Mouse (Mus musculus) kidney, postnatal 25 days (tissue): ENCODE data around the gene Mrpl55.

Source experiments
- DNase-seq, 2 experiments: peaks; one replicate each; pipeline ENCODE4 v3.0.0; 2021; ENCODE audit warnings: mixed read lengths in 2 of 2

Mrpl55 gene

DNA sequence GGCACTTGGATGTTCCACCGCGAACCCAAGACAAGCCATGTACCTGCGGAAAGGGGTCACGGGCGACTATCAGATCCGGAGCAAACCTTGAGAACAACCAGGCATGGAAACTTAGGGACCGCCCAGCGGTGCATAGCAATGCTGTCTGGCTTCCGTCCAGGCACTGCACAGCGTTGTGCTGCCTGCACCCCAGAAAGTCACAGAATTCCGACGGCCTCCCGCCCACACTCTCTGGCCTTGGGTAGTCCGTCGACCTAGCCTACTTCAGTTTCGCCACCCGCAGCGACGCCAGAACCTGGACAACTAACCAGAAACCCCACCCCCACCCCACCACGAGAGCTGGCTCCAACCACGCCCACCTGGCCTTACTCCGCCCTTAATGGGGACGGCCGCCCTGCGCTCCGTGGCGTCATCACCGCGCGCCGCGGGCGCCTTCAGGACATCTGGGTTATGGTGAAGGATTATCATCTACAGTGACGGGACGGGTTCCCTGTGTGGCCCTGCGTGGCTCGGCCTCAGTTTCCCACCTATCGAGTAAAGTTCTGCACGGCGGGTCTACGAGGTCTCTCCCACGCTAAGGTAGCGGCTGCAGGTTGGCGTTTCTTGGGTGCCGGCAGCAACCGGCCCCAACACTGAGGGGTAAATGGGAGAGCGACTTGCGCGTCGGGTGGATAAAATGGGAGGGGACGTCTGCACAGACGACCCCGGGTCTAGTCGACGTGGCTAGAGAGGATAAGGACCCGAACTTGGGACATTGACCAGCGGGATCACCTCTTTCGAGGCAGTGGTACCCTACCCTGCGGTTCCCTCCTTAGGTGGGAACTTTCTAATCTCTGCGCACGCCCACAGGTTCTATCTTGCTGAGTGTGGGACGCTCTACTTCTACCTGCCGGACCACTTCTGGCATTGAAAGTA, at the start of gene Mrpl55:
TSS of gene Mrpl55 (plus strand) at position 406 of the 915 bp plus-strand sequence.
- peak; percentile 97 to 98 for DNase-seq

DNA sequence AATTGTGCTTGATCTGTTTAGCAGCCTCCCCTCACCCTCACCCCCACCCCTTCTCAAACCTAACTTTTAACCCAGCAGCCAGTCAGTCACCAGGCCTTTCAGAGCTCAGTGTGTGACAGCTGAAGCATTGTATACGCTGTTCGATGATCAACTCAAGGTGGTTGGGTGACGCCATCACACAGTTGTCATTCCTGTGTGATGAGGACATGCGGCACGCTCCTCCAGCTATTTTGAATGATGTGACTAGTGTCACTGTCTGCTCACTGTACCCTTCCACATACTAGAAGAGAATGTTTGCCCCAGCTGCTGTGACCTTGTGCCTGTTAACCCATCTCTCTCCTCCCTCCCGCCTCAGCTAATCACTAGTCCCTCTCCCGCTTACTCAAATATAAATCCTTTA, 48.1 kb upstream of the Mrpl55 start:
- no peak for DNase-seq

DNA sequence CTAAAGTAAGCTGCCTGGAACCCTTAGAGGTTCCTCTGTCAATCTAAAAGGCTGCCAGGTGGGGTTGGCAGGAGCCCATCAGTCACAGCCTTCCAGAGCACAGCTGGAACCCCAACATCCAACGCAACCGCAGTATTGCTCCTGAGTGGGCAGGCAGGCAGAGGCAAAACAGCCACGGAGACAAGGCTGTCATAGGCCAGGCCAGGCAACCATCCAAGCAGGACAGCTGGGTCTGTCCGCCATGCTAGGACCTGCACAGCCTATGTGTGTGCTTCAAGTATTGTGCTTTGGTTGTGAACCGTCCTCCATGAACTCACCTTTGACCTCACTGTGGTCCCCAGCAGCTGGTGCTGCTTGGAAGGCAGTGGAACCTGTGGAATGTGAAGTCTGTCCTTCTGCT, 46.4 kb upstream of the Mrpl55 start:
- DNase-seq, result no peak

DNA sequence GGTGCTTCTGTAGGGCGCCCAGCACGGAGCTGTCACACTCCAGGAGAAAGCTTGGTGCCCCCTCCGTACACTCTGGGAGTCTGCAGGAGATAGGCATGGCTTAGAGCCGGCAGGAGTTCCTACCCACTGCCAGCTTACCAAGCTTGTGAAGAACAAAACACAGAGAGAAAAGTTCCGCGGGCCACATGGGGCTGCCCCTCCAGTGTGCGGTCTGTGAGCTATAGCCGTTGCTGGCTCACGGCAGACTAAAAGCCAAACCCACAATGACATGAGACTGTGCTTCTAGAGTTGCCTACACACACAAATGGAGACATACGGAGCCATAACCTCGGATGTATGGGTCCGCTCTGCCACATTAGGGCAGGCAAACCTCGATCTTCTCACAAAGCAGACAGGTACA, 43.2 kb upstream of the Mrpl55 start:
- DNase-seq, result no peak

DNA sequence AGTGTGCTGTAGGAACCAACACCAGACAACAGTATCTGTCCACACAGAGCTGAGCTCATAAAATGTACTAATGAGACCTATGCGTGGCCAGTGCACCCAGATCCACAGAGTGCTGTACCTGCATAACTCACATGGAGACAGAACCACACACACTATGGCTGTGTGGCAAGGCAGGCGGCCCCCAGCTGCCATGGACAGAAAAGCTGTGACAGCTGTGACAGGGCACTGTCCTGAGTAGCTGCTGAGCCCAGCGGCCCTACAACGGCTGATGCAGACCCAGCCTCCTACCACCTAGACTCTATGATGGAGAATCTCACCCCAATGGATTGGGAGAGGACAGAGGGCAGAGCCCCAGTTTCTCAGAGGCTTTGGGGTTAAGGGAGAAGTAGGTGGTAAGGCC, 42.7 kb upstream of the Mrpl55 start:
- DNase-seq, result no peak

DNA sequence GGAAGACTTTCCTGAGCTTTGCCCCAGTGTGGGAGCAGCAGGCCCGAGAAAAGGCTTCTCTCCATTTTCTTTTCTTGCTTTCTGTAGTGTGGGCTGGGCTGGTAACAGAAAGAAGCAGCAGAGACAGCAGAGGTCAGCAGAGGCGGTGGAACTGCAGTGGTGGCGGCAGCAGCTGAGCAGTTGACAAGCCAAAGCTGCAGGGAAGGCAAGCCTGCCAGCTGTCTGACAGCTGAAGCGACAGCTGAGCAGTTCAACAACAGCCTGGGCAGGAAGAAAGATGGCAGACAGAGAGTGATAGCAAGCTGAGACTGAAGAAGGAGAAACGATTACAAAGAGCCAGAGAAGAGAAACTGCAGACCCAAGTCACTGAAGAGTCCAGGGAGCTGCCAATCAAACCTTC, 40.9 kb upstream of the Mrpl55 start:
- no peak for DNase-seq

DNA sequence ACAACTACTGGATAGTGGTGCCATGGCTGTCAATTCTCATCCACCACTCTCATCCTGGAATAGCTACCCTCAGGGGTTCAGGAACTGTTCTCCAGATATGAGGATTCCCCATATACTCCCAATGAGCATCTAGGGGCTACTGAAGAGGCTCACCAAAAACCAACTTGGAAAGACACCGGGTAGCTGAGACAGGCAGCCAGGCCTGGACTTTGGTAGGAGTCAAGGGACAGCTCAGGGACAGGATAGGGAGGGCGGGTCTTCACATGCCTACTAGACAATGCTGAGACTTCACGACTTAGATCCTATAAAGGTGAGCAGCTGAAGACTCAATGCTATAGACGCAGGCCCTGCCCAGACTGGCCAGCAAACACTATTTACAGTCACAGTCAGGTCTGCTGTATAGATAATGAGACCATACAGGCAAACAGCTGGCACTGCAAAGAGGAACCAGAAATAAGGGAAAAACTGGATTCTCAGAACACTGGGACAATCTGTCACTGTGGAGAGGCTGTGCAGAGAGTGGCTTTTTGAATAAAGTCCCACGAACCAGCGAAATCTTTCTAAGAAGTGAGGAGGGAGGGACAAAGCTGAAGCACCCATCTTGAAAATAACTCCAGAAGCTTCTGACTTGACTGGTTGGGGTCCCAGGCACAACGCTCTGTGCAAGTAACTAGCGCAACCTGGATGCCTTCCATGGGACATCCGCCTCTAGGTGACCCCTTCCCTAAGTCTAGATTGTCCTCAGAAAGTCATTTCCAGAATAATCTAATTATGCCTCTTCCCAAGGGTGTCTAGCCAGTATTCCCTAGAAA, 39.6 kb upstream of the Mrpl55 start:
- no peak for DNase-seq

DNA sequence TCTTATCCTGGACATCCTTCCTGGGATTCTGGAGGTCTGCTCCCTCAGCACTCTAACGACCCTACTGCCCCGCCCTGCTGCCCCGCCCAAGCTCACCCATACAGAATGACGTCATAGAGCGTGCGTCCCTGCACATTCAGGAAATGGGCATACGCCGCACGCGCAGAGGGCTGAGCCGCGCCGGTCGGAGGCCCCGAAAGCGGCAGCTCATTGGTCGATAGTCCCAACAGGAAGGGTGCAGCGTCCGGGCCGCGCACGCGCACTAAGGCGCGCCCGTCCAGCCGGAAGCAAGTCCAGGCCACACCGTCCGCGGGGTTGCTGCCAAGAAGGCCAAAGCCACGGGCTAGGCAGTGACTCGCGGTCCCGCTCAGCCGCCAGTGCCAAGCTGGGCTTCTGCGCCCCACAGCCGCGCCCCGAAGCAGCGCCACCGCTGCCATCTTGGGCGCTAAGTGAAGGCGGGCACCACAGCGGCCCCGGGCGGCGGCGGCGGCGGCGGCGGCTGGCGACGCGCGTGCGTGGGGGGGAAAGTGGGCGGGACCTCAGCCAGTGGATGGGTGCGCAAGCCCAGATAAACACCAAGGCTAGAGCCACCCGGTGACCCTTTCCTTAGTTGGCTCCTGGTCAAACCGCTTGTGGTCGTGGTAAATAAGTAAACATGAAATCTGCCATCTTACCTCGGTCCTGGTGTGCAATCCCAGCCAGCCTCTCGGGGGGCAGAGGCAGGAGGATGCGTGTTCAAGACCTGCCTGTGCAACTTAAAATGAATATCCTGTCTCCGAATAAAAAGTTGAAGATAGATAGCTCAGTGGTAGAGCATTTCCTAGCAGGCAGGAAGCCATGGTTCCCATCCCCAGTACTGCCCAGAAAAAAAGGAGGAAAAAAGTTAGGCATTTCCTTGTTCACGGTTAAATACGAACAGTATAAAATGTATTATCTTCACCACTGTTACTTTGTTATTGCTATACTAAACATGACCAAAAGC, 38.7 kb upstream of the Mrpl55 start, which contains the start of gene Iba57:
TSS of gene Iba57 (minus strand) at position 485 of the 982 bp plus-strand sequence.
- peak; percentile 98 to 100 for DNase-seq

DNA sequence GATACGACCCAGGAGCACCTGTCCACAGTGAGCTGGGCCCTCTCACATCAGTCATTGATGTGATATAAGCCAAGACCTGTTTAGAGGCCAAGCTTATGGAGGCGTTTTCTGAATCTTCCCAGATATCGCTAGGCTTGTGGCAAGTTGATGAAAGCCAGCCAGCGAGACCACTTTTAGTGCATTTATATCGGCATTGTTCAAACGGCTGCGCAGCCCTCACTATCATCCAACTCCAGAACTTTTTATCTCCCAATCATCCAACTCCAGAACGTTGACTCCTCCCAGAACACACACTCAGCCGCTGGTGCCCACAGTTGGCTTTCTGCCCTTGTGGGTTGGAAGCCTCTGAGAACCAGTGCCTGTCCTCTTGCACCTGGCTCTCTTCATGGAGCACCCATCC, 37.9 kb upstream of the Mrpl55 start:
- no peak for DNase-seq

DNA sequence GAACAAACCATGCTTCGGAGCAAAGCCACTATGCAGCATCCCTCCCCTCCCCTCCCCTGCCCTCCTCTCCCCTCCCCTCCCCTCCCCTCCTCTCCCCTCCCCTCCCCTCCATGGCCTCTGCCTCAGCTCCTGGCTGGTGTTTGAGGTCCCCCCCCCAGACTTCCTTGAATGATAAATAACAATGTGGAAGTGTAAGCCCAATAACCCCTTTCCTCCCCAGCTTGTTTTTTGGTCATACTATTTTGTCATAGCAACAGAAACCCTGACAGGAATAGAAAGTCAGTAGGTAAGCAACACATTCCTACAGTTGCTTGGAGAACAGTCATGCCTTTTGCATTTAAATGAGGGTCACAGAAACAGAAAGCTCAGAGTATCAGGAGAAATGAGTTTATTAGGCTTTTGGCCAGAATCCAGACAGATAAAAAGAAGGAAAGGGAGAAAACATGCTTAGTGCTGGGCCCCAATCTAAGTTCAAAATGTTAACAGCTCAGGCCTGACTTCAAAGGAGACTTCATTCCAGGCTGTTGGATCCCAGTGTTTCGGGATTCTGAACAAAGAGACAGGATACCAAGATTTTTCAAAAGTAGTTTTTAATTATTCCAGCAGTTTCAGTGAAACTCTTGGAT, 36.6 kb upstream of the Mrpl55 start:
- DNase-seq, result no peak

DNA sequence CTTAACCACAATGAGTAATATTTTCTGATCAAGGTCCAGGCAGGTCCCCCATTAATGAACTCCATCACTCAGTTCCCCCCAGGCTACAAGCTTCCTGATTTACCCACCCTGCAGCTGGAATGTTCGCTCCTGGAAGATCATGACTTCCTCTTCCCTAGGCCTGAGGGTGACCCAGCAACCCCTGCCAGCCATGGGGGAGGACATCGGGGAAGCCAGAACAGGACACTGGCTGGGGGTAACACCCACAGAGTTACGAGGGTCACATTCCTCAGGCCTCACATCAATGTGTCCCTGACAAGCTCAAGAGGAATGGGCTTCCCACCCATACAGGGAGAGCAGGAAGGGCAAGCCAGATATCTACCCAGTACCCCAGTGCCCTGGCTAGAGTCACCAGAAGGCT, 32.5 kb upstream of the Mrpl55 start:
- DNase-seq, result peak in 1 of 2 experiments; percentile 35

DNA sequence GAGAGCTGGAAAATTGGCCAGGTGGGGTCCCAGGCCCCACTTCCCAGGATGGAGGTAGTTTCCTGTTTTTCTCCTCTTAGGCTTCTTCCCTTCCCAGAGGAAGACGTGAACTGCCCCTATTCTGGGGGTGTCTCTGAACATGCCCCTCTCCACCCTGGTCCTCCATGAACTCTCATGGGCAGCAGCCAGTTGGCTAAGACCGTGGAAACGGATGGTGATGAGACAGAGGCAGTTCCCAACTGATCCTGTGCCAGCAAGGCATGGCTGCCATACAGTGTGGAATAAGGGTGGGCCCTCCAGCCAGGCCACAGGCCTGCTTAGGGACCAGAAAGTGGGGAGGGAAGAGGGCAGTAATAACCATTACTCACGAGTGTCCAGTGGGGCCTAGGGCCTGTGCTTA, 31.7 kb upstream of the Mrpl55 start:
- DNase-seq, result no peak

DNA sequence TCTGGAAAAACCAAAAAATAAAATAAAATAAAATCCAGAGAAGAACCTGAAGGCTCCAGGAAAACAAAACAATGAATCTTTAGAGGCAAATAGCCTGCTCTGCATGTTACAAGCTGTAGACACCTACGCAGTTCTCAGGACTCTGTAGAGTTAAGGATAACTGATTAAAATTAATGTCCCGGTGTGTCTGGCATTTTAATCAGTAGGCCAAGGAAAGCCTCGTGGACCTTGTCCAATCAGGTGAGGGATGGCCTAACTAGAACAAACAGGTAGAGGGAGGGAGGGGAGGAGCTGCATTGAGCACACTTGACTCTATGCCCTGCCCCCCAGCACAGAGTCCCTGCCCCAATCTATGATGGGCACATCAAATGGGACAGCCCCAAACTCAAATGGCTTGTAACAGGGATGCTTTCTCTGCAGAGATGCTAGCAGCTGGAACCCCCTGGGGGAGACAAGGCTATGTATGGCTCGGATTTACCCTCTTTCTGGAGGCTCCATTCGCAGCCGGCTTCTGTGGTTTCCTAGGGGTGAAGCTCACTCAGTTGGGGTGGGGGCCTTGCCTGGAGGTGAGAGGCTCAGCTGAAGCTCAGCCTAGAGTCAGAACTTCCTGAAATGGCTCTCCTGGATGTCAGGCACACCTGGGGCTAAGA, 28.0 kb upstream of the Mrpl55 start:
- peak; percentile 24 to 61 for DNase-seq

DNA sequence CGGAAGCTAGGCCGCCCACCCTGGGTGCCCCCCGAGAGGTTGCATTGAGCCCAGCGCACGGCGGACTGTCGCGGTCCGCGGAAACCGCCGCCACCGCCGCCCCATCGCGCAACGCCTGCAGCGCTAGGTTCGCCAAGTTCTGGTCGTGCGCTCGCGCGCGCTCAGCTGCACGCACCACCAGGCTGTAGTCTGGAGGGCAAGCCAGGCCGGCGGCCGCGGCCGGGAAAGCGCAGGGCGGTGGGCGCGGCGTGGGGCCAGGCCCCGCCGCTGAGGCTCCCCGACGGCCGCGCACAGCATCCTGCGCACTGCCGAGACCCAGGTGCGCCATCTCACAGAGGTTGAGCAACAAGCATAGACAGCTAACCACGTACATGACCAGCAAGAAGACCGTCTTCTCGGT, 25.8 kb upstream of the Mrpl55 start:
- no peak for DNase-seq

DNA sequence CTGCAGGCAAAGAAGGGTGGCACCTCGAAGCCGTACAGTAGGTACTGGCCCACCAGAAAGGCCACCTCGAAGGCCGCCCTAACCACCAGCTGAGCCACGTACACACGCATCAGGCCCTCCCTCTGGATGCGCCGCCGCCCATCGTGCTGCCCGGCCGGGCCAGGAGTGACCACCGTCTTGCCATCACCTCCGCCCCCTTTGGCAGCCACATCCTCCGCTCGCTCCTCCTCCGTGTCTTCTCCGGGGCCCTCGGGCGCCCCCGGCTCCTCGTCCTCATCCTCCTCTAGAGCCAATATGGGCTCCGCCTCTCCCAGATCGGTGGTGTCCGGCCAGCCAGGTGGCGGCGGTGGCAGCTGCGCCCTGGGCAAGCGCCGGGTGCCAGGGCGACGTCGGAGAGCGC, 25.4 kb upstream of the Mrpl55 start:
- no peak for DNase-seq

DNA sequence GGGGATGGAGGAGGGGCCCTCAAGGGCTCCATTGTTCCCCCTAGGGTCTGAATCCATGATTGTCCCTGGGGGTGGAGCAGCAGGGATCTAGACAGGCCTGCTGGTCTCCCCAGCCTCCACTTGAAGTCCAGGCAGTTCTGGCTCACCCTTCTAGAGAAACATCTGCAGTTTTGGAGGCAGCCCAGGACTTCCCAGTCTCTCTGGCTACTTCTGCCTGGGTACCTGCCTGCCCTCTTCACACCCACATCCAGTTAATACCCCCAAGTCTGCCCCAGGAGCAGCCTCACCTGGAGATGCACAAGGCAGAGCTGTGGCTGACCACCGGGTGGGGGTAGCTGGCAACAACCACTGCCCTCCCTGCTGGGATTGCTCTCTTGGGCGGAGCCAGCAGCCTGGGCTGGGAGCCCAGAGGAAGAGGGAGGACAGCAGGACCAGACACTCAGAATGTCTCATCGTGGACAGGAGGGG, 19.4 kb upstream of the Mrpl55 start, which contains the start of gene Gjc2:
TSS of gene Gjc2 (minus strand) at position 350 of the 468 bp plus-strand sequence.
- DNase-seq, result peak; percentile 46 to 74

DNA sequence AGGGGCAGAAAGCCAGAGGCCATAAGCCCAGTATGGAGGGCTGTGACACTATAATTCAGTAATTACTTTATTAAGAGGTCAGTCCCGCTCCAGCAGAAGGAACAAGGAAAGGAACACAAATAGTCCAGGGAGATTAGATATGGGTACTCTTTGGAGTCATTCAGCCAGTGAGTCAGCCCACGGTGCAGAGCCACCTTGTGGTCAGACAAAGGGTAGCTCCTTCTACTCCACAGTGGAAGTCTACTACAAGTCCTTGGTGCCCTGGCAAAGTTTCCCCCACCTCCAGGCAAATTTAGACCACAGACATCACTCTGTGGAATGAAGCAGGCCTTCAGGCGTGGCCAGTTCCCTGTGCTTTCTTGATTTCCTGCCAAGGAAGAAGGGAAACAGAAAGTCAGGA, 18.5 kb upstream of the Mrpl55 start:
- DNase-seq, result peak; percentile 72 to 77

DNA sequence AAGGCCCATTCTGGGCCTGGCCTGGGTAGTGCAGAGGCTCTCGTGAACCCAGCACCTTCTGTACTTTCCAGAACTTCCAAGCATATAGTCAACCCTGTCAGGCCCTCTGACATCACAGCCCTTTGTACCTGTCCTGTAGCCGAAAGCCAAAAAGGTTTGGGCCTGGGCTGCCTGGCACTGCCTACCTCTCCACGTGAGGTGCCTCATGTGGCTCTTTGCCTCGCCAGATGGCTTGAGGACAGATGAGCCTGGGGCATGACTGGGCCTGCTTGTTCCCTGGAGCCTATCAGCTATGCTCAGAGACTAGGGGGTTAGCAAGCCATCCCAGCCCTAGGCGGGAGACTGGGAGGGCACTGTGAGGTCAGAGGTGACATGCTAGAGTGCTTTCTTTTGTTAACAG, 16.8 kb upstream of the Mrpl55 start:
- no peak for DNase-seq

DNA sequence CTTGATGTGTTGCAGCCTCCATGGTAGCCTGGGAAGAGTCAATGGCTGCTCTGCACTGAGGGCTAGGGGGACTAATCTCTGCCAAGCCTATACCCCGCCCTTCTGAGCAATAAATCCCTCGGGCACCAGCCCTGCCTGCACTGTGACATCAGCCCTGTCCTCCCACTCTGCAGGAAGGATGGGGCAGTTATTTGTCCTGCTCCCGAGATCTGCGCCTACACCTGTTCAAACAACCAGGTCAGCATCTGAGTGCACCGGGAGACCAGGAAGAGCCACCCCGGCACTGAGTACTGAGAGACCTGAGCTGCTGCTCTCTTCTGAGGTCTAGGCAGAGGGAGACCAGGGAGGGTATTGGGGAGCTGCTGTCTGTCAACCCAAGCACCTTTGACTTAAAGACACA, 14.6 kb upstream of the Mrpl55 start:
- DNase-seq, result no peak

DNA sequence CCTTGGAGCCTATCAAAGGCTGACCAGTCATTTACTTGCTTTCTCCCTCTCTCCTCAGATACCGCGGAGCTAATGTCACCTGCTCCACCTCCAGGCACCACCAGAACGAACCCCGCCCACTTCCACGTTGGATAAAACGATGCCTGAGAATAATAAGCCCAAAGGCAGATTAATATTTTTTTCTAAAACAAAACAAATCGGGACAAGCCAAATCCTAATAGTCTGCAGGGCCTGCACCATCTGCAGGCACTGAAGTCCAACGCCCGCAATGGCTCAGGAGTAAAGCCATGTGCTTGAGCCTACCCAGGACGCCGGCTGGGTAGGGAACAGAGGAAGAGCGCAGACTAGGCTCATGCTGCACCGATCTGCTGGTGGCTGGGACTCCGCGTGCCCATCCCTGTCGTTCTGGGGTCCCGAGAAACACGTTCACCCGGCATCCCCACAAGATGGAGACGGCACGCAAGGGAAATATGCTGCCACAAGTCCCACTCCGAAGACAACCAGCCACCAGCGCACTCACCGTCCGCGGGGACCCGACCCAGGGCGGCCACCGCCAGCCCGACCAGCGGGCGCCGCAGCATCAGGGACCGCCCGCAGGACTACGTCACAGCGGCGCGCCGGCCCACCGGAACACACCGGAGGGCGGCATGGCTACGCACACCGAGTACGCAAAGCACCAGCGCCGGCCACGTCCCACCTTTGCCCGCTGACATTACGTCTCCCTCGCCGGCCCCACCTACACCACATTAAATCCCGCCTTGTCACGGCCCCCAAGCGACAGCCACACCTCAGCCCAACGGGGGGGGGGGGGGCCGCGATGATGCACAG, 10.8 kb upstream of the Mrpl55 start:
- peak; percentile 93 to 97 for DNase-seq

DNA sequence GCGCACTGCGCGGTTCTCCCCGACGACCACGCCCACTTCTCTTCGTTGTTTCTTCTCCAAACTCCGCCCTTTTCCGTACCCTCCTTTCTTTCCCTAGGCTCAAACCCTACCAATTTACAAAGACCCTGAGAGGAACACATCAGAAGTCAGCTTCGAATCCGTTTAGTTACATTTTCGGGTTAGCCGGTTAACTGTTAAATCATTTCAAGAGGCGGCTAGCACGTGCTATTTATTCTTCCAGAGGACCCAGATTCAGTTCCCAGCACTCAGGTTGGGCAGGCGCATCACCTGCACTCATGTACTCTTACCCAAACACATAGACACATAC, 10.3 kb upstream of the Mrpl55 start, which contains the start of gene Guk1:
TSS of gene Guk1 (minus strand) at position 154 of the 328 bp plus-strand sequence.
- DNase-seq, result no peak
